In genomic region chr7:68111532-68111931, GRCm38 (mm10) we compare ENCODE assay signal across 23 mouse cellular contexts.
A peak's percentile ranks its signal among the peaks of the same experiment; 100 is the strongest.
DNase-seq lines count a peak whose midpoint lies in the region; ATAC-seq and TF ChIP-seq lines count a peak whose summit lies in the region.
"Had no signal": no experiment of that assay in that cellular context is flagged by ENCODE, and none has a peak within 500 bp of the region (broad histone marks: within the 10 kb centered on the region; RNA-seq: fewer than 3 reads in every experiment).

No protein-coding gene starts in this region.

- H3K79me2 ChIP-seq in CH12.LX (replicated peaks; ENCODE audit: control insufficient read depth, extremely low read depth, insufficient read depth, poor library complexity, severe bottlenecking): no peaks in the 10 kb centered on the region
- no peaks in the 10 kb centered on the region for H3K79me2 ChIP-seq in MEL (ENCODE audit: control insufficient read depth, insufficient read depth, low read length, poor library complexity)

- H3K4me1 ChIP-seq in CH12.LX (ENCODE audit: control insufficient read depth in 1 of 2, insufficient read depth in 2 of 2) (no peaks in the 10 kb centered on the region), ES-E14 (ENCODE audit: control insufficient read depth in 2 of 2, insufficient read depth in 2 of 2, low read length in 2 of 2, poor library complexity in 1 of 2) (no peaks in the 10 kb centered on the region), MEL (ENCODE audit: control insufficient read depth in 1 of 2, insufficient read depth in 2 of 2, low read length in 2 of 2) (no peaks in the 10 kb centered on the region)

- H3K4me2 ChIP-seq in CH12.LX (ENCODE audit: insufficient read depth, low read depth, poor library complexity, severe bottlenecking): no peak overlapping the region

- TF ChIP-seq CTCF in CH12.LX (conservative IDR thresholded peaks at IDR 0.05 in 1 of 2, IDR thresholded peaks at IDR 0.05 in 1 of 2; ENCODE audit: low read depth in 2 of 2, low read length in 2 of 2): no peak
- no peak for TF ChIP-seq CTCF in MEL (IDR thresholded peaks at IDR 0.05 in 2 of 3, conservative IDR thresholded peaks at IDR 0.05 in 1 of 3; ENCODE audit: control insufficient read depth in 1 of 3, insufficient read depth in 1 of 3, low read depth in 2 of 3, low read length in 3 of 3, poor library complexity in 1 of 3, severe bottlenecking in 1 of 3)

- ATAC-seq in megakaryocyte-erythroid progenitor cell, adult 5-6 weeks (replicated peaks; ENCODE audit: low FRiP score, low TSS enrichment, poor library complexity, severe bottlenecking): no peak
- ATAC-seq: activated CD4-positive, CD25-positive, alpha-beta regulatory T cell, adult 4 months; CD4-positive, CD25-positive, alpha-beta regulatory T cell, adult 4 months; Patski had no signal

- H3K27me3 ChIP-seq in CH12.LX (replicated peaks): peaks cover 3% of the 10 kb centered on the region
- no peaks in the 10 kb centered on the region for H3K27me3 ChIP-seq in MEL (ENCODE audit: control insufficient read depth in 1 of 2, insufficient read depth in 2 of 2, low read length in 2 of 2)
- H3K27me3 ChIP-seq: Patski had no signal

- no peak overlapping the region for H3K9ac ChIP-seq in CH12.LX (ENCODE audit: insufficient read depth, low read depth)
- no peak overlapping the region for H3K9ac ChIP-seq in ES-E14 (ENCODE audit: insufficient read depth, low read depth, low read length, poor library complexity, severe bottlenecking)
- no peak overlapping the region for H3K9ac ChIP-seq in MEL (ENCODE audit: control insufficient read depth, low read depth, low read length, poor library complexity, severe bottlenecking)

- in situ Hi-C loops in CH12.LX (cut with MboI; ENCODE audit: low pct_ligation_motif_present, low pct_unique_long_range_greater_than_20kb, low sequenced_read_pairs): no loop called here
- in situ Hi-C loops in ES-E14 (cut with MboI; ENCODE audit: low sequenced_read_pairs in 2 of 2, unreplicated experiment in 2 of 2): no loop called here

- no peak for TF ChIP-seq EP300 in CH12.LX (IDR thresholded peaks at IDR 0.05; ENCODE audit: low read length)
- TF ChIP-seq EP300 in MEL (IDR thresholded peaks at IDR 0.05; ENCODE audit: low read depth in 1 of 2, low read length in 2 of 2): no peak

- TF ChIP-seq RAD21 in CH12.LX (IDR thresholded peaks at IDR 0.05; ENCODE audit: low read depth, low read length): no peak
- no peak for TF ChIP-seq RAD21 in MEL (IDR thresholded peaks at IDR 0.05; ENCODE audit: low read depth, low read length)

- H3K36me3 ChIP-seq in CH12.LX (replicated peaks in 1 of 2; ENCODE audit: control insufficient read depth in 1 of 2, insufficient read depth in 1 of 2, low read length in 1 of 2) (no peaks in the 10 kb centered on the region), ES-E14 (ENCODE audit: control insufficient read depth, insufficient read depth, low read length, poor library complexity, severe bottlenecking) (no peaks in the 10 kb centered on the region), MEL (ENCODE audit: control insufficient read depth in 1 of 2, insufficient read depth in 2 of 2, low read length in 2 of 2) (no peaks in the 10 kb centered on the region; a peak in 1 of 4 replicates)
- H3K36me3 ChIP-seq: G1E had no signal

- H3K27ac ChIP-seq in CH12.LX (ENCODE audit: insufficient read depth, low read depth) (no peak overlapping the region), ES-E14 (ENCODE audit: insufficient read depth, low read depth, low read length, poor library complexity, severe bottlenecking) (no peak overlapping the region), MEL (ENCODE audit: control insufficient read depth, low read depth, low read length) (no peak overlapping the region)

- H3K9me3 ChIP-seq in CH12.LX (replicated peaks; ENCODE audit: low read length) (no peaks in the 10 kb centered on the region), ES-E14 (ENCODE audit: control insufficient read depth, insufficient read depth, low read depth, low read length) (no peaks in the 10 kb centered on the region), MEL (replicated peaks; ENCODE audit: insufficient read depth, low read length) (no peaks in the 10 kb centered on the region)

- no peak overlapping the region for H3K4me3 ChIP-seq in CH12.LX (replicated peaks in 1 of 3; ENCODE audit: low read depth in 2 of 3, low read length in 2 of 3, poor library complexity in 1 of 3)
- H3K4me3 ChIP-seq in ES-E14 (ENCODE audit: insufficient read depth in 1 of 2, low read depth in 1 of 2, low read length in 2 of 2, poor library complexity in 1 of 2, severe bottlenecking in 1 of 2): no peak overlapping the region
- no peak overlapping the region for H3K4me3 ChIP-seq in MEL (ENCODE audit: control insufficient read depth in 1 of 2, insufficient read depth in 1 of 2, low read depth in 2 of 2, low read length in 2 of 2)

- dilution Hi-C loops in CH12.LX (cut with MboI; ENCODE audit: extremely low pct_ligation_motif_present, extremely low pct_unique_long_range_greater_than_20kb, low sequenced_read_pairs): no loop called here

- TF ChIP-seq POLR2A in CH12.LX (IDR thresholded peaks at IDR 0.05; ENCODE audit: low read depth, low read length) (no peak), MEL (IDR thresholded peaks at IDR 0.05; ENCODE audit: control insufficient read depth in 1 of 2, insufficient read depth in 1 of 2, low read depth in 1 of 2, low read length in 2 of 2, poor library complexity in 1 of 2) (no peak)

- DNase-seq in CH12.LX (ENCODE audit: extremely low read depth) (no peak), ES-E14 (ENCODE audit: low read depth, low spot score) (no peak), MEL (ENCODE audit: low read depth, low spot score) (no peak)
- DNase-seq in gastrocnemius, adult 18-20 months (ENCODE audit: low spot score): no peak
- DNase-seq in lung, postnatal 14 days: no peak
- DNase-seq: adrenal gland, adult 2 months; adrenal gland, adult 8-10 months; adrenal gland, postnatal 10 days; adrenal gland, postnatal 14 days; adrenal gland, postnatal 25 days; adrenal gland, postnatal 36 days; B cell, adult 2 months; cerebellum, adult 11 months; cerebellum, adult 11-12 months; cerebellum, adult 18-20 months; cerebellum, adult 2 months; cerebellum, adult 8-10 months; cerebellum, adult 9-10 months had no signal

TF ChIP-seq in CH12.LX, 34 proteins besides CTCF, POLR2A, EP300 and RAD21:
- TF ChIP-seq MAFK (IDR thresholded peaks at IDR 0.05; ENCODE audit: insufficient replicate concordance, low read length): peak; percentile 54; the same call in 1 of the 2 replicates
- no peak for TF ChIP-seq E2F4 (IDR thresholded peaks at IDR 0.05; ENCODE audit: insufficient replicate concordance, low read depth, low read length)

TF ChIP-seq in ES-E14, 5 proteins besides CTCF, POLR2A, EP300 and RAD21:
- TF ChIP-seq ZNF384 (IDR thresholded peaks at IDR 0.05; ENCODE audit: low read depth, low read length) (no peak), MAFK (IDR thresholded peaks at IDR 0.05; ENCODE audit: insufficient read depth, low read depth, low read length) (0 out of 2 replicates have a peak, but pooled peaks have one; percentile 33), ZC3H11A (IDR thresholded peaks at IDR 0.05; ENCODE audit: borderline replicate concordance, low read depth, low read length) (no peak), CHD2 (IDR thresholded peaks at IDR 0.05; ENCODE audit: low read depth, low read length) (no peak)

TF ChIP-seq in MEL, 35 proteins besides CTCF, POLR2A, EP300 and RAD21:
- TF ChIP-seq MYC (IDR thresholded peaks at IDR 0.05; ENCODE audit: low read depth, low read length) (no peak), MAFK (IDR thresholded peaks at IDR 0.05; ENCODE audit: borderline replicate concordance, low read depth, low read length) (peak; percentile 52; the same call in 1 of the 2 replicates)

Comparison
In these comparisons a context has a peak if more than half of its experiments do, and no peak if none do; other contexts are left out.
1. Of the 35 proteins assayed by ChIP-seq in both MEL and CH12.LX: peak only in MEL: none; only in CH12.LX: none; in both: MAFK; in neither: 34.